Mouse (Mus musculus): ENCODE measurements around the gene Hist2h4. TPM values are rescaled to one million over a fixed set of nuclear protein-coding genes. Genes with fewer than 3 reads are reported as not detected.
A peak's percentile ranks its signal among the peaks of the same experiment; 100 is the strongest.

The Hist2h4 gene
- polyA plus RNA-seq, 1 experiment from 2014 or later, result 3.9 TPM

DNA sequence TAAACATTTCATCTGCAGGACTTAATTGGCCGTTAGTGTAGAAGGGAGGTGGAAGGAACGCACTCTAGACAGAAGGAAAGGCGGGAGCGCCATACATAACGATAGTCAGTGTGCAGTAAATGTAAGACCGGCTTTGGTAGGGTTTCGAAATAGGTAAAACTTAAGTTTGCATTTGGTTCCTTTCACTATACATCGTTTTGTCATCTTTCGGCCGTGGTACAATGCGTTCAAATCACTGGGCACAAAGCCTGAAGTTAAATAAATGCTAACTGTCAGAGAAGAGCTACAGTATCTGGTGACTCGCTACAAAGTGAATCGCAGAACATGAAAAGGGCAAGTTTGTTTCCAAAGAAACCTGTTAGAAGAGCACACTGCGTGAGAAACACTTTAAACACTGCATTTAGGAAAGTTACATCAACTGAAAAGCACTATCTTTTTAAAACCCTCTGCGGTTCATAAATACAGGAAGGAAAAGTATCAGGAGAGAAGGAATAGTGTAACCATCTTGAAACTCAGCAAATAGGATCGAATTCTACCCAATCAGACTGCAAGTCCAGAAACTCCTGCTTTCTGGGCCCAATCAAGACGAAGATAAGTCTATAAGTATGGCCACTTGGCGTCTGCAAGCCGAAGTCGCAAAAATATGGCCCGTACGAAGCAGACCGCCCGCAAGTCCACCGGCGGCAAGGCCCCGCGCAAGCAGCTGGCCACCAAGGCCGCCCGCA, 5.1 kb upstream of the Hist2h4 start, which contains the start of gene Hist2h3b:
Gene Hist2h3b (plus strand): TSS at position 604 of the 725 bp plus-strand sequence.
- ATAC-seq (ENCODE audit: extremely low read depth, insufficient number of reproducible peaks, low FRiP score, low TSS enrichment), result no peak
- Histone ChIP-seq H3K9ac (peak within 1 kb of the TSS; percentile 85), H3K4me2 (peak within 1 kb of the TSS; percentile 86), H3K36me3 (no peaks in the 10 kb centered on the region), H3K27me3 (replicated peaks) (no peaks in the 10 kb centered on the region), H3K4me3 (peak within 1 kb of the TSS; percentile 62), H3K27ac (replicated peaks) (peak within 1 kb of the TSS; percentile 95), H3K4me1 (peaks cover 29% of the 10 kb centered on the region), H3K9me3 (no peaks in the 10 kb centered on the region)
- 22% methylated on average over 30 of the region's 30 CpGs for WGBS

GRCm38 (mm10) chr3:96267541-96267940, 4.4 kb upstream of the Hist2h4 start:
- WGBS, result 84% methylated on average over 4 of the region's 4 CpGs
- H3K9ac ChIP-seq, result no peak overlapping the region
- no peak overlapping the region for H3K4me3 ChIP-seq

DNA sequence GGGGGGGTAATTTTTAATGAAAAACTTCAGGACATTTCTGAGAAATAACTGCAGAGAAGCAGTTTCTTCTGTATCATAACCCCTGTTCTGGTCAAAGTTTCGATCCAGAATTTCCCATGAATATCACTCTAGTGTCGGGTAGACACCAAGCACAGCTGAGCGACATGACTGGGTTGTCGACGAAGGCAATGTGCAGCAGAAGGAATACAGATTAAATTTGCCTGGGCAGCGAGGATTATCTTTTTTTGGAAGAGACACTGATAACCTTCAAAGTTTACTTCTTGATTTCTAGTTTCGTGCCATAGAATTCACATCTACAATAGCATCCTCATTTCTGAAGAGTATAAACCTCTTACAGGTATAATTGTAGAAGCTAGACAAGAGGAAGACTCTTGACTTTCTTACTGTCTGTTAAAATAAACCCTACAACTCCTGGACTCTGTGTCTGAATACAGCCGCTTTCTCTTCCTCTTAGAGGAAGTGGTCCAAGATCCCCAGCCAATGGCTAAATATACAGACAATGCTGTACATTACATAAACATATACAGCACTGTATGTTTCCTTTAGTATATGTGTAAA, 3.1 kb upstream of the Hist2h4 start:
- ATAC-seq (ENCODE audit: extremely low read depth, insufficient number of reproducible peaks, low FRiP score, low TSS enrichment), result no peak
- H3K27ac ChIP-seq (replicated peaks), result no peak overlapping the region
- no peak overlapping the region for H3K4me2 ChIP-seq
- H3K4me3 ChIP-seq, result no peak overlapping the region
- WGBS, result 61% methylated on average over 8 of the region's 8 CpGs
- H3K36me3 ChIP-seq, result no peaks in the 10 kb centered on the region
- H3K4me1 ChIP-seq, result peaks cover 43% of the 10 kb centered on the region
- no peaks in the 10 kb centered on the region for H3K27me3 ChIP-seq (replicated peaks)
- no peaks in the 10 kb centered on the region for H3K9me3 ChIP-seq
- no peak overlapping the region for H3K9ac ChIP-seq

More at GRCm38 (mm10) chr3:96267541-96267940, 4.4 kb upstream of the Hist2h4 start:
- Histone ChIP-seq H3K4me1 (peaks cover 30% of the 10 kb centered on the region), H3K27me3 (replicated peaks) (no peaks in the 10 kb centered on the region), H3K9me3 (no peaks in the 10 kb centered on the region), H3K4me2 (peak overlapping the region; percentile 86), H3K36me3 (no peaks in the 10 kb centered on the region), H3K27ac (replicated peaks) (peak overlapping the region; percentile 81)
- no peak for ATAC-seq (ENCODE audit: extremely low read depth, insufficient number of reproducible peaks, low FRiP score, low TSS enrichment)

GRCm38 (mm10) chr3:96264404-96264949, 1.4 kb upstream of the Hist2h4 start:
- Histone ChIP-seq H3K9ac (peak overlapping the region; percentile 94), H3K27me3 (replicated peaks) (no peaks in the 10 kb centered on the region), H3K4me1 (peaks cover 41% of the 10 kb centered on the region), H3K9me3 (no peaks in the 10 kb centered on the region), H3K4me2 (peak overlapping the region; percentile 85), H3K4me3 (peak overlapping the region; percentile 58), H3K27ac (replicated peaks) (peak overlapping the region; percentile 96), H3K36me3 (no peaks in the 10 kb centered on the region)
- no peak for ATAC-seq (ENCODE audit: extremely low read depth, insufficient number of reproducible peaks, low FRiP score, low TSS enrichment)
- 72% methylated on average over 7 of the region's 7 CpGs for WGBS

DNA sequence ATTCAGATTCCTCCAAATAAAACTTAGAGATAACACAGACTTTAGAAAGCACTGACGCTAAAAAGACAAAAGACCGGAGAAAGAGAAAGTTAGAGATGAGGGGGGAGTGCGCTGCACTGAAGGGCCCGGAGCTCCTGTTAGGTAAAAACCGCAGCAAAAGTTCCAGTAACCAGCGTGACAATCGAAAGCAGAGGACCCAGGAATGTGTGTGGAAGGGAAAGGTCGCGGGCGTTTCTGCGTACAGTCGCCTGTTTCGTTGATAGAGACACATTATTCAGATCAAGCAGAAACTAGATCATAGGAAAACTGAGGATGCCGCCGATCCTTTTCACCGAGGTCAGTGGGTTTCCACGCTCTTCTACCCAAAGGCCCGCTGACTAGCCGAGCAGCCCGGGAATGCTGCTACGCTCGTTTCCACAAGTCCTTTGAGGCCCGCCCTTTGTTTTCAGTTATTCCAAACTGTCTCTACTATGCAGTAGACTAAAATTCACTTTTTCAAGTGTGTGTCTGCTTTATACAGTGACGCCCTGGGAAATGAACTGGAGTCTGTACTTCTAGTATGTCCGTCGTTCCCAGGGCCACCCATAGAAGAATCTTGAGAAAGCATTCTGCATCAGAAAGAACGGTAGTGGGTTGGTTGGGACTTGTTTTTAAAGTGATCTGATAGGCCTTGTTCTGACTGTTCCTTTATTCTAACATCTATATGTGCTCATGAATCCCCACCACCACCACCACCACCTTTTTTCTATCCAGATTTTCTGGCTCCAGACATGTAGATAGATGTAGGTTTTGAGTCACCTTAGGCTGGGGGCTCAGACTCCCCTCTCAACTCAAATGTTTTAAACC, 670 bp upstream of the Hist2h4 start:
- Histone ChIP-seq H3K36me3 (no peaks in the 10 kb centered on the region), H3K9me3 (no peaks in the 10 kb centered on the region), H3K27ac (replicated peaks) (peak overlapping the region; percentile 96), H3K4me2 (peak overlapping the region; percentile 85), H3K9ac (peak overlapping the region; percentile 94), H3K4me3 (peak overlapping the region; percentile 58), H3K4me1 (peaks cover 39% of the 10 kb centered on the region), H3K27me3 (replicated peaks) (no peaks in the 10 kb centered on the region)
- WGBS, result 8% methylated on average over 27 of the region's 27 CpGs
- ATAC-seq (ENCODE audit: extremely low read depth, insufficient number of reproducible peaks, low FRiP score, low TSS enrichment), result no peak

DNA sequence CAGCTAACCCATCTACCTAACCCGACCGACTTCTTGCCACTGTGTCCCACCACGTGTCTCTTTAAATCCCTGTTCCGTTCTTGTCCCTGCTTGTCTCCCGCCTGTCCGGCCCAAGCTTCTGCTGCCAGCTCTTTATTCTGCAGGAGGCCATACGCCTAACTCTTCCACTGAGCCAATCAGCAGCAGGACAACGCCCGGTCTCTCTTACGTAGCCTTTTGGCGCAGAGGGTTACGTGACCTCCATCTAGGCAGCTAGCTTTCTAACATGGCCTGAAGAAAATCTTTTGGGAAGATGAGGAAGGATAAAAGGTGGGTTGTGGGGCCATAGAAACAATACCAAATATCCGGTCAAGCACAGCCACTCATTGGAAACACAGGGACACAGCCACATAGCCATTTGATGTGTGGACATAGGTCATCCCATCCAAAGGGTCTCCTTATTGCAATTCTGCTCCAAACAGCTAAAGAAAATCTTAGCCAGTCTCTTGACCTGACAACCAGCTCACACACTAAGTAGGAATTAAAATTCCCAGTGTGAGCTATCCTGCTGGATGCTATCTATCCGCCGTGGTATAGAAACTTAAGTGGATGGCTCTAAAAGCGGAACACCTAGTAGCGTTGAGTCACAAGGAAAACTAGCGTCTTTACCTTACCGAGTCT, 765 bp downstream of the Hist2h4 start:
- peak overlapping the region; percentile 58 for H3K4me3 ChIP-seq
- peak; percentile 81 for ATAC-seq (ENCODE audit: extremely low read depth, insufficient number of reproducible peaks, low FRiP score, low TSS enrichment)
- H3K9ac ChIP-seq, result peak overlapping the region; percentile 94
- H3K27me3 ChIP-seq (replicated peaks), result no peaks in the 10 kb centered on the region
- WGBS, result under 1% methylated on average over 19 of the region's 19 CpGs
- no peaks in the 10 kb centered on the region for H3K36me3 ChIP-seq
- H3K9me3 ChIP-seq, result no peaks in the 10 kb centered on the region
- H3K4me1 ChIP-seq, result peaks cover 31% of the 10 kb centered on the region
- H3K4me2 ChIP-seq, result peak overlapping the region; percentile 85
- H3K27ac ChIP-seq (replicated peaks), result peak overlapping the region; percentile 96

DNA sequence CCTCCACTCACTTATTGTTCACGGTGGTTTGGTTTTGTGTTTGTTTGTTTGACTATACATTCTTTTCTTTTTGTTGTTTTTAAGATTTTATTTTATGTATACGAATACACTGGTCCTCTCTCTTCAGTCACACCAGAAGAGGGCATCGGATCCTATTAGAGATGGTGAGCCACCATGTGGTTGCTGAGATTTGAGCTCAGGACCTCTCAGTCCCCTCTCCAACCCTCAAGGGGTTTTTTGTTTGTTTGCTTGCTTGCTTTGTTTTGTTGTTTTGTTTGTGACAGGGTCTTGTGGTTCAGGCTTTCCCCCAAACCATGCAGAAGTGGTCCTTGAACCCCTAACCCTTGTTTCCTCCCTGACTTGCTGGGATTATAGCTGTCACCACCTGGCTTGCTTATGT, 1.5 kb downstream of the Hist2h4 start:
- Histone ChIP-seq H3K4me1 (peaks cover 31% of the 10 kb centered on the region), H3K27ac (replicated peaks) (peak overlapping the region; percentile 96), H3K27me3 (replicated peaks) (no peaks in the 10 kb centered on the region), H3K9me3 (no peaks in the 10 kb centered on the region), H3K36me3 (no peaks in the 10 kb centered on the region), H3K4me2 (peak overlapping the region; percentile 85), H3K9ac (peak overlapping the region; percentile 94), H3K4me3 (peak overlapping the region; percentile 58)
- ATAC-seq (ENCODE audit: extremely low read depth, insufficient number of reproducible peaks, low FRiP score, low TSS enrichment), result no peak
- WGBS, result 58% methylated on average over 3 of the region's 3 CpGs

GRCm38 (mm10) chr3:96260220-96260619, 2.9 kb downstream of the Hist2h4 start:
- no peaks in the 10 kb centered on the region for H3K36me3 ChIP-seq
- no peak overlapping the region for H3K27ac ChIP-seq (replicated peaks)
- H3K4me1 ChIP-seq, result peaks cover 30% of the 10 kb centered on the region
- 83% methylated on average over 5 of the region's 5 CpGs for WGBS
- no peak overlapping the region for H3K4me2 ChIP-seq
- H3K9ac ChIP-seq, result no peak overlapping the region
- H3K27me3 ChIP-seq (replicated peaks), result no peaks in the 10 kb centered on the region
- no peak overlapping the region for H3K4me3 ChIP-seq
- ATAC-seq (ENCODE audit: extremely low read depth, insufficient number of reproducible peaks, low FRiP score, low TSS enrichment), result no peak
- no peaks in the 10 kb centered on the region for H3K9me3 ChIP-seq

DNA sequence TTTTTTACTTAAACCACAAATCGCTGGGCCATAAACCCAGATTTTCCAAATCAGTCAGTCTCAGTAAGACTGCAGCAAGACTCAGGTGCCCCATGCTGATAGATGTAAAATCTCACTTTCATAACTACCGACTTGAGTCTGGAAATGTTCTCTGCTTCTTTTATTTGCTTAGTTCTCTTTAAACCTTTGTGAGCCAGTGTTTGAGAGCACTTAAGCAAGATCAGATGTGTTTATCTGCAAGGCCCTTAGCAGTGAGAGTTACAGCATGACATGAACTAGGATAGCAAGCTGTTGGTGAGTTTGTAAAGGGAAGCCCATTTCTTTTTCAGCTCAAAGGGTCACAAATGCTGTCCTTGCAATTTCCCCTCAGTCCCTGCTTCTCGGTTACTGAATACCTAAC, 5.9 kb downstream of the Hist2h4 start:
- no peak for ATAC-seq (ENCODE audit: extremely low read depth, insufficient number of reproducible peaks, low FRiP score, low TSS enrichment)
- Histone ChIP-seq H3K9ac (0 out of 2 replicates have a peak overlapping the region, but pooled peaks have one; percentile 14), H3K4me3 (no peak overlapping the region), H3K27me3 (replicated peaks) (no peaks in the 10 kb centered on the region), H3K4me2 (no peak overlapping the region), H3K9me3 (no peaks in the 10 kb centered on the region), H3K4me1 (peaks cover 15% of the 10 kb centered on the region), H3K36me3 (no peaks in the 10 kb centered on the region), H3K27ac (replicated peaks) (no peak overlapping the region)
- 71% methylated on average over 3 of the region's 3 CpGs for WGBS

DNA sequence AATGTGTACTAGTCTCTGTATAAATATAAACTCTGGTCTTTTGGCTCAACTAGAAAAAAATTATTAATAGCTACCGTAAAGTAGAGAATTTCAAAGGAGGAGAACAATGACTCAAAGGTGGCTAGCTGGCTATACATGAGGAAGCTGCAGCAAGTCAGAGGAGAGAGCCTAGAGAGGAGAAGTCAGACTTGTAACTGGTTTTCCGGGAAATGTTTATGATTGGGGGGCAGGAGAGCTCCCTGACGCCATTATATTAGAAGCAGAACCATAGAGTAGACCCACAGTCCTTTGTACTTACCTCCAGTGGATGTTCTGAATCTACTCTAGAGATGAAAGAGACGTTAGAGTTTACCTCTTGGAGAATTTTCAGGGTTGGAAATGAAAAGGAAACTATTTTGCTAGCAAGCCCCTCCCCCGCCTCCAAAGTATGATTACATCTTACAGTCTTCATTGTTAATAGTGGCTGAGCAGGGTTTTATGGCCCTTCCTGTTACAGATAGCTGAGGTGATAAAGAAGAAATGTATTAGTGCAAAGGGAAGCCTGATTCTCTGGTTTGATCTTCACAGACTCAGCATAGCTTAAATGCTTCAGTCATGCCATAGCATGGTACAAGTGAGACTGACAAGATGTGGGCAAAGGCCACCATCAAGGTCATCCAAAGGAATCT, 7.1 kb downstream of the Hist2h4 start:
- no peak overlapping the region for H3K27ac ChIP-seq (replicated peaks)
- no peak for ATAC-seq (ENCODE audit: extremely low read depth, insufficient number of reproducible peaks, low FRiP score, low TSS enrichment)

More for the DNA sequence above, 7.1 kb downstream of the Hist2h4 start:
- Histone ChIP-seq H3K9ac (no peak overlapping the region), H3K27me3 (replicated peaks) (no peaks in the 10 kb centered on the region), H3K4me3 (no peak overlapping the region), H3K4me1 (peaks cover 4% of the 10 kb centered on the region), H3K36me3 (no peaks in the 10 kb centered on the region), H3K4me2 (no peak overlapping the region), H3K9me3 (no peaks in the 10 kb centered on the region)
- 71% methylated on average over 5 of the region's 5 CpGs for WGBS

Measured in heart, embryonic 13.5 days (tissue).